Mouse (Mus musculus) liver, embryonic 16.5 days (tissue): Measurements from ENCODE around the gene Lce1l. TPM values are rescaled to one million over a fixed set of nuclear protein-coding genes. Genes with fewer than 3 reads are reported as not detected.
"Not testable (repeated sequence)": the region's sequence is repeated elsewhere in the genome, so short reads cannot be mapped to it uniquely, and the experiment has no call there.

Source experiments
- ATAC-seq: fragments of 200-750 bp; cut with Nextera tagmentation; 2 replicates; pipeline ENCODE4 v1.8.0; 2017; ENCODE audit warnings: low read depth, mild to moderate bottlenecking, moderate number of reproducible peaks, moderate library complexity
- H3K27ac ChIP-seq: fragments of 300-500 bp; sonication (generic); 2 replicates; pipeline ENCODE4 v1.5.1; 2014; ENCODE audit warnings: mild to moderate bottlenecking, low read length
- H3K27me3 ChIP-seq: fragments of 300-500 bp; sonication (generic); 2 replicates; pipeline ENCODE4 v1.6.1; 2014; ENCODE audit warnings: low read depth, low read length, mixed read lengths; ENCODE audit not compliant: control insufficient read depth, insufficient read depth
- H3K36me3 ChIP-seq: fragments of 300-500 bp; sonication (generic); 2 replicates; pipeline ENCODE4 v1.6.1; 2014; ENCODE audit warnings: mild to moderate bottlenecking; ENCODE audit not compliant: control insufficient read depth, insufficient read depth
- H3K4me1 ChIP-seq: fragments of 300-500 bp; sonication (generic); 2 replicates; pipeline ENCODE4 v1.6.1; 2014; ENCODE audit warnings: low read depth, low read length, mixed read lengths; ENCODE audit not compliant: control insufficient read depth
- H3K4me2 ChIP-seq: fragments of 300-500 bp; sonication (generic); 2 replicates; pipeline ENCODE4 v1.6.1; 2014; ENCODE audit warnings: low read depth, low read length, mixed read lengths
- H3K4me3 ChIP-seq: fragments of 300-500 bp; sonication (generic); 2 replicates; pipeline ENCODE4 v1.5.1; 2014; ENCODE audit warnings: low read depth, mild to moderate bottlenecking, low read length
- H3K9ac ChIP-seq: fragments of 300-500 bp; sonication (generic); 2 replicates; pipeline ENCODE4 v1.6.1; 2014; ENCODE audit warnings: low read depth, low read length
- H3K9me3 ChIP-seq: fragments of 300-500 bp; sonication (generic); replicated peaks from 2 replicates; pipeline ENCODE4 v1.6.1; 2016; ENCODE audit warnings: low read length; ENCODE audit not compliant: control insufficient read depth
- WGBS: fragments of 180-500 bp; shearing (Covaris S2); extraction: QIAGEN DNeasy Blood & Tissue Kit; methylation state at CpG from one replicate; pipeline ENCODE4 v1.1.7; 2014; ENCODE audit not compliant: insufficient replicate concordance; 5-methylcytosine and 5-hydroxymethylcytosine counted together
- polyA plus RNA-seq: library from polyadenylated mRNA; unstranded; fragments of >200 nt; fragmentation: Nextera tagmentation; extraction: Ambion mirVana; gene quantifications from 2 replicates; pipeline ENCODE4 v1.2.1, GENCODE M21; 2015

Lce1l gene
- not detected in 2 replicates for polyA plus RNA-seq

DNA sequence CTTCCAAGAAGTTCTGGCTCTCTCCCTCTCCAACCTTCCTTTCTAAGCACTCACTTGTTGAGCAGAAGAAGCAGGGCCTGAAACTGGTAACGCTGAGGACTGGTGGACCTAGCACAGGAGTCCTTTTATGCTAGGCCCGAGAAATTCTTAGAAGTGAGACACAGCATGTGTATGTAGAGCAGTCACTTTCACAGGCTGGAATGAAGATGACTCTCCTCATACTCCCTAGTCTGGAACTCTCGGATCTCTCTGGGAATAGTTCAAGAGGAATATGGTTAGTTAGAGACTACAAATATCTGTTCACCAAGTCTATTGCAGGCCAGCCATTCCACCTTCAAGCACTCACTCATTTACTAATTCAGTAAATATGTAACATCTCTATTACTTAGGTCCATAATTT lies at the start of gene Lce1l:
TSS of gene Lce1l (minus strand) at position 101 of the 400 bp plus-strand sequence.
- H3K4me1 ChIP-seq: no peaks in the 10 kb centered on the region
- H3K4me3 ChIP-seq: no peak within 1 kb of the TSS
- H3K27ac ChIP-seq: no peak within 1 kb of the TSS
- ATAC-seq: no peak
- H3K27me3 ChIP-seq: no peaks in the 10 kb centered on the region
- no peak within 1 kb of the TSS for H3K4me2 ChIP-seq
- no peaks in the 10 kb centered on the region for H3K9me3 ChIP-seq
- H3K9ac ChIP-seq: no peak within 1 kb of the TSS
- whole genome bisulfite sequencing: 50% methylated on average over 3 of the region's 3 CpGs
- no peaks in the 10 kb centered on the region for H3K36me3 ChIP-seq

DNA sequence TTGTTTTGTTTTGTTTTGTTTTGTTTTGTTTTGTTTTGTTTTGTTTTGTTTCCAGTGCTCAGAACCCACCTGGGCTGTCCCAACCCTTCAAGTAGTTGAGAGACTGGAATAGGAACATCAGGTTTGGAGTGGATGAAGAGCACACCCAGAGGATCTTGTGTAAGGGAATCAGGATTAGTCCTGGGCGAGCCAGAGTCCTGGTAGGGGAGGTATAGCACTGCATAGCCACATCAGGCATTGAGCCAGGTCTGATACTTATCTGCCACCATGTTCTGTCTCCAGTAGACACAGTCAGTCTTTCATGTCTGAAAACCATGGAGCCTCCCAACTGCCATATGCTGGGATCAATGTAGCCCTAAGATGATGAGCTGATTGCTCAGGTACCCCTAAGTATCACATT lies 43.4 kb upstream of the Lce1l start:
- Histone ChIP-seq H3K27me3 (no peaks in the 10 kb centered on the region), H3K9me3 (no peaks in the 10 kb centered on the region), H3K4me2 (no peak overlapping the region), H3K9ac (no peak overlapping the region), H3K36me3 (no peaks in the 10 kb centered on the region), H3K27ac (no peak overlapping the region), H3K4me1 (no peaks in the 10 kb centered on the region), H3K4me3 (no peak overlapping the region)
- ATAC-seq: no peak
- WGBS: 33% methylated on average over 1 of the region's 1 CpGs

DNA sequence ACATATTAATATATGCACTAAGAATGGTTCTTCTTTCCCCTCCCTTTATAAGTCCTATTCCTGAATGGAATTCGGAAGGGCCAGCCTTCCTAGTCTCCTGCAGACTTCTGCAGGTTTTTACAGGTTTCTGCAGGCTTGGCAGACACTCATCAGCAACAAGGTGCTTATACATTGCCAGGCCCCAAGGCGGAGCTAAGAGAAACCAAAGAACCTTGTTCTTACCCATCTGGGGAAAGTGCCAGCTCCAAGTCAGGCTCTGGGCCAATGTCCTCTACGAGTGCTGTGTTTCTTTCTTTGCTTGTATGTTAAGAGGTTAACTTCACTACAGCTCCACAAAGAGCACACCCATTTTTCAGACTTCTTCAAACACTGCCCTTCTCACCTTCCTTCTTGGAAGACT lies 43.0 kb upstream of the Lce1l start:
- no peak overlapping the region for H3K9ac ChIP-seq
- no peak for ATAC-seq
- no peak overlapping the region for H3K4me2 ChIP-seq
- no peak overlapping the region for H3K27ac ChIP-seq
- H3K4me3 ChIP-seq: no peak overlapping the region
- H3K9me3 ChIP-seq: no peaks in the 10 kb centered on the region
- 47% methylated on average over 3 of the region's 3 CpGs for WGBS
- no peaks in the 10 kb centered on the region for H3K4me1 ChIP-seq
- no peaks in the 10 kb centered on the region for H3K27me3 ChIP-seq
- H3K36me3 ChIP-seq: no peaks in the 10 kb centered on the region

DNA sequence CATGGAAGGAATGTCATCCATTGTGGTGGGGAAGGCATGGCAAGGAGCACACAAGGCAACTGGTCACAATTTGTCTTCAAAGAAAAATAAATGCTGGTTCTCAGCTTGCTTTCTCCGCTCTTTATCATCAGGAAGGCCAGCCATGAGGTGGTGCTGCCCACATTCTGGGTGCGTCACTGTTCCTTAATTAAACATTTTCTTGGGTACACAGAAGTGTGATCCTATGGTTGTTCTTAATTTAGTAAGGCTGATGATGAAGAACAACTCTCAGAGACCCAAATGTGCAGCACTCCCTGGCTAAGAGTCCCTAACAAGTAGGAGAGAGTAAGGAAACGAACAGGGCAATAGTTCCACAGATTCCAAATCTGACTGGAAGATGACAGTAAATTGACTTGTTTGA lies 23.1 kb upstream of the Lce1l start:
- Histone ChIP-seq H3K4me2 (no peak overlapping the region), H3K9me3 (no peaks in the 10 kb centered on the region)
- 66% methylated on average over 3 of the region's 3 CpGs for WGBS

DNA sequence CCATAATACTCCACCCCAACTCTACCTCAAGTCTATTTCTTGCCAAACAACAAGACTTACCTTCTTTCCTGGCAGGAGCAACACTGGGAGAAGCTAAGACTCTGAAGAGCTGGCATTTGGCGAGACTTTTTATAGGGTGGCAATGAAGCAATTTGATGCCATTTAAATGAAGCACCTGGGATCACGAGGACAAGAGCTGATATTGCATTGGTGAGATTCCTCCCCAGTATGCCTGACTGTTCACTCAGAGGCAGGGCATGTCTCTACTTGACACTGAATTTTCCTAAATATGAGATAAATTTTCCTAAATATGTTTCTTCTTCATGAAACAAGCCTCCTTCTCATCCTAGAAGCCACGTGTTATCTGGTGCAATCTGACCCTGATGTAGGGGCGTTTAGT lies 19.0 kb upstream of the Lce1l start, which contains the start of gene 2310050C09Rik:
TSS of gene 2310050C09Rik (minus strand) at position 101 of the 400 bp plus-strand sequence.
- Histone ChIP-seq H3K4me1 (no peaks in the 10 kb centered on the region), H3K4me2 (no peak within 1 kb of the TSS), H3K9me3 (no peaks in the 10 kb centered on the region), H3K9ac (no peak within 1 kb of the TSS), H3K27me3 (no peaks in the 10 kb centered on the region), H3K4me3 (no peak within 1 kb of the TSS), H3K27ac (no peak within 1 kb of the TSS), H3K36me3 (no peaks in the 10 kb centered on the region)
- ATAC-seq: no peak
- WGBS: 51% methylated on average over 4 of the region's 4 CpGs

More for the DNA sequence above, 23.1 kb upstream of the Lce1l start:
- Histone ChIP-seq H3K4me3 (no peak overlapping the region), H3K27me3 (no peaks in the 10 kb centered on the region), H3K4me1 (no peaks in the 10 kb centered on the region), H3K9ac (no peak overlapping the region), H3K36me3 (no peaks in the 10 kb centered on the region), H3K27ac (no peak overlapping the region)
- no peak for ATAC-seq

DNA sequence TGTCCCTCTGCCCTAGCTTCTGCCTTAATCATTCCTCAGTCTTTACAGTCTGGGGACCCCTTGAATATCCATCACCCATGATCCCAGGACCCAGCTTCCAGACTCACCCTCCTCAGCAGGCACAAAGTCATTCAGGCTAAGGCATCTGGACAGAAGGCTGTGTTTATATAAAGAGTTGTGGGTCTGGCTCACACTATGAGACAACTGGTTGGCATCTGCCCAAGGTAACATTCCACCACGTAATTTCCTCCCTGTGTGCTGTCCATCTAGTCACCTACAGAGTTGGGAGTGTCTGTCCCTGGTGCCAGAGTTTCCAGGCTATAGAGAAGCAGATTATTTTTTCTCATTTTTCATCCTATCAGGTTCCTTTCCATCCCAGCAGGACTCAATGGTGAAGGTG lies 24.0 kb downstream of the Lce1l start, which contains the start of gene Kprp:
TSS of gene Kprp (minus strand) at position 140 of the 400 bp plus-strand sequence.
- H3K27ac ChIP-seq: no peak within 1 kb of the TSS
- ATAC-seq: no peak
- H3K36me3 ChIP-seq: no peaks in the 10 kb centered on the region
- no peaks in the 10 kb centered on the region for H3K4me1 ChIP-seq
- H3K9ac ChIP-seq: no peak within 1 kb of the TSS
- H3K4me2 ChIP-seq: no peak within 1 kb of the TSS
- no peaks in the 10 kb centered on the region for H3K9me3 ChIP-seq
- no peak within 1 kb of the TSS for H3K4me3 ChIP-seq
- no peaks in the 10 kb centered on the region for H3K27me3 ChIP-seq
- 38% methylated on average over 1 of the region's 1 CpGs for WGBS

DNA sequence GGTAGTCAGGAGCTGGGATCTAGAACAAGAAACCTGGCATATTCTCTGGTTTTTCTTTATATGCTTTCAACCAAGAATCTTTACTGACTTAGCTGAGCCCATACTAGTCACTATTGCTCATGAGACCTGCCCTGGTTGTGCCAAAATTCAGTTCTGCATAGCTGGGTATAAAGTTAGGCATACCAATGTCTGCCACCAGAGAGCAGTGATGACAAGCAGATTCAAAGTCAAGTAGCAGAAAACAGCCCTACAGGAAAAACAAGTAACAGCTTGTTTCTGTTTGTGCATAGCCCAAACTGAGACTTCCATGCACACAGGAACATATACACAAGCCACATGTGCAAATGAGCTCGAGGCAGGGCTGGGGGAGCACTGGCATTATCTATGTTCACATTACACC lies 25.3 kb downstream of the Lce1l start:
- no peak for ATAC-seq
- H3K4me3 ChIP-seq: no peak overlapping the region
- H3K27me3 ChIP-seq: no peaks in the 10 kb centered on the region
- H3K36me3 ChIP-seq: no peaks in the 10 kb centered on the region
- no peak overlapping the region for H3K9ac ChIP-seq
- no peaks in the 10 kb centered on the region for H3K4me1 ChIP-seq
- H3K4me2 ChIP-seq: no peak overlapping the region
- no peak overlapping the region for H3K27ac ChIP-seq
- H3K9me3 ChIP-seq: no peaks in the 10 kb centered on the region
- WGBS: 3% methylated on average over 1 of the region's 1 CpGs

DNA sequence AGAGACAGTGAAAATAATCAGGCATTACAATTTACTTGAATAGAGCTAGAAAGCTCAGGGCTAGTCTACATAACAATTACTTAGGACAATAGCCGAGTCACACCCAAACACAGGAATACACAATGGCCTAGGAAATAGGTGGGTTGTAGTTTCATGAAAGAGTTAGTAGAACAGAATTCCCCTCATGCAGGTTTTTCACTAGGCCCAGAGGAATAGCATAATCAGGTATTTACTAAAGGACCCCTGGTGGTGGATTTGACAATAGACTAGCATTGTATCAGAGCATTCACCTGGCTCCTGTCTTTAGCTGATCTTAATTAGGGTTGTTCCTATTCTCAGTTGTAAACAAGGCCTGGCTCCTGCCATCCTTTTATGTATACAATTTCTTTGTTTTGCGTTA lies 35.0 kb downstream of the Lce1l start:
- not testable (repeated sequence) for H3K4me2 ChIP-seq, H3K9ac ChIP-seq, ATAC-seq, H3K27ac ChIP-seq, H3K36me3 ChIP-seq, H3K27me3 ChIP-seq, H3K4me1 ChIP-seq, H3K9me3 ChIP-seq, H3K4me3 ChIP-seq
- WGBS: 66% methylated on average over 2 of the region's 2 CpGs

DNA sequence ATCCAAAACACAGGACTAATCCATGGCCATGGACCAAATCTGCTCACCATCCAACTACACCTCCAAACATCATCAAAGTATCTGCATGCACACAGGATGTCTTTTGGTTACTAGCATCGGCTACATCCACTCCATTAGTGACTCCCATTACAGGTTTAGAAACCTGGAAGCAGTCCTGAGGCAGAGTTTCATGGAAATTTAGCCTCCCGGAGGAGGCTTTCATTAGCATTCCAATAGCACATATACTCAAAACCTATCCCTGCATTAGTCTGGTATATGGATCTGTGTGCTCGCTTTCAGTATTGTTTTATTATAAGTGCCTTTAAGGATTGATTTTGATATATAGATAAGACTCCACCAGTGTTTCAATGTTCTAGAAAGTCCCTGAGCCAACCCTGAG lies 35.5 kb downstream of the Lce1l start:
- H3K4me2 ChIP-seq: no peak overlapping the region
- H3K4me1 ChIP-seq: no peaks in the 10 kb centered on the region
- WGBS: 59% methylated on average over 3 of the region's 3 CpGs
- H3K27me3 ChIP-seq: no peaks in the 10 kb centered on the region
- H3K4me3 ChIP-seq: no peak overlapping the region
- H3K36me3 ChIP-seq: no peaks in the 10 kb centered on the region
- no peaks in the 10 kb centered on the region for H3K9me3 ChIP-seq
- H3K27ac ChIP-seq: no peak overlapping the region
- ATAC-seq: no peak
- no peak overlapping the region for H3K9ac ChIP-seq
